Mouse (Mus musculus) MEL (cell line): ENCODE data around the gene Kitl.

Experiments
- BHLHE40 ChIP-seq: IDR thresholded peaks from 2 replicates; pipeline ENCODE4 v1.6.1; 2012; ENCODE audit warnings: low read depth, mild to moderate bottlenecking, inconsistent platforms, low read length, improper control_type of control experiment, borderline replicate concordance
- CTCF ChIP-seq, 3 experiments: IDR thresholded peaks in 2 of 3; conservative IDR thresholded peaks in 1 of 3; 2 replicates each; pipeline ENCODE4 v1.5.1; 2011 to 2012; ENCODE audit warnings: low read length in 3 of 3, low read depth in 2 of 3, mild to moderate bottlenecking in 2 of 3, improper control_type of control experiment in 1 of 3, inconsistent platforms in 1 of 3, mixed read lengths in 1 of 3, moderate library complexity in 1 of 3; ENCODE audit not compliant: control insufficient read depth in 1 of 3, insufficient read depth in 1 of 3, poor library complexity in 1 of 3, severe bottlenecking in 1 of 3
- ELF1 ChIP-seq: IDR thresholded peaks from 2 replicates; pipeline ENCODE4 v1.6.1; 2014; ENCODE audit warnings: low read depth, mild to moderate bottlenecking, inconsistent platforms, low read length, improper control_type of control experiment, moderate library complexity
- EP300 ChIP-seq, 2 experiments: IDR thresholded peaks; 2 replicates each; pipeline ENCODE4 v1.6.1; 2011; ENCODE audit warnings: improper control_type of control experiment in 2 of 2, low read length in 2 of 2, low read depth in 1 of 2, mild to moderate bottlenecking in 1 of 2
- MAFK ChIP-seq: IDR thresholded peaks from 2 replicates; pipeline ENCODE4 v1.6.1; 2011; ENCODE audit warnings: low read depth, mild to moderate bottlenecking, low read length, improper control_type of control experiment, borderline replicate concordance
- MXI1 ChIP-seq: IDR thresholded peaks from 2 replicates; pipeline ENCODE4 v1.6.1; 2011; ENCODE audit warnings: mild to moderate bottlenecking, low read depth, low read length, improper control_type of control experiment
- MYC ChIP-seq: IDR thresholded peaks from 2 replicates; pipeline ENCODE4 v1.6.1; 2011; ENCODE audit warnings: low read depth, mild to moderate bottlenecking, low read length, improper control_type of control experiment, moderate library complexity
- NRF1 ChIP-seq: IDR thresholded peaks from 2 replicates; pipeline ENCODE4 v1.6.1; 2014; ENCODE audit warnings: low read depth, mild to moderate bottlenecking, inconsistent platforms, low read length, improper control_type of control experiment, moderate library complexity; ENCODE audit not compliant: poor library complexity, insufficient read depth, severe bottlenecking
- RAD21 ChIP-seq: IDR thresholded peaks from 2 replicates; pipeline ENCODE4 v1.6.1; 2011; ENCODE audit warnings: mild to moderate bottlenecking, low read depth, low read length, improper control_type of control experiment
- TCF12 ChIP-seq: IDR thresholded peaks from 2 replicates; pipeline ENCODE4 v1.6.1; 2014; ENCODE audit warnings: low read depth, mild to moderate bottlenecking, inconsistent platforms, low read length, improper control_type of control experiment, moderate library complexity
- USF1 ChIP-seq: IDR thresholded peaks from 2 replicates; pipeline ENCODE4 v1.6.1; 2014; ENCODE audit warnings: low read depth, mild to moderate bottlenecking, inconsistent platforms, low read length, improper control_type of control experiment, moderate library complexity
- ZC3H11A ChIP-seq: IDR thresholded peaks from 2 replicates; pipeline ENCODE4 v1.6.1; 2012; ENCODE audit warnings: low read depth, mild to moderate bottlenecking, inconsistent platforms, low read length, improper control_type of control experiment

DNA sequence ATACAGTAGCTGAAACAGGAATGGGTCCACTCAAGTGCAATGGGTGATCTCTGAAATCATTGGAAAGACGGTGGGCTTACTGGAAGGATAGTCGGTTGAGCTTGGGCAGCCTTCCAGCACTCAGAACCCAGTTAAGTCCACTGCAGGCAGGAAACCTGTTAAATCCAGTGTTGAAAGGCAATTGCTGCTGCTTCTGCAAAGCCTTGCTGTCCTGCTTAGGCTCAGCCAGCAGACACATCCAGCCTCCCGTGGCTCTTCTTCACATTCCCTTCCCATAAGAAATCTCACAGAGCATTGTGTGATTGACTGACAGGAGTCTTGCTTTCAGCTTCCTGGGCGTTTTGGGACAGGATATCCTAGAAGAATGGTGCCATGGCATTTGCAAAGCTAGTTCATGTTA is 20.6 kb downstream of the Kitl start:
- TF ChIP-seq CTCF (IDR thresholded peaks at IDR 0.05 in 2 of 3, conservative IDR thresholded peaks at IDR 0.05 in 1 of 3; ENCODE audit: control insufficient read depth in 1 of 3, insufficient read depth in 1 of 3, low read depth in 2 of 3, low read length in 3 of 3, poor library complexity in 1 of 3, severe bottlenecking in 1 of 3) (no peak), TCF12 (no peak), ELF1 (no peak), BHLHE40 (no peak), RAD21 (no peak), MYC (no peak), ZC3H11A (no peak), USF1 (no peak), MAFK (no peak), NRF1 (no peak), EP300 (IDR thresholded peaks at IDR 0.05; ENCODE audit: low read depth in 1 of 2, low read length in 2 of 2) (no peak), MXI1 (no peak)
